Mouse (Mus musculus) CH12.LX (cell line): ENCODE results near the gene Tmem100. TPM values are rescaled to one million over a fixed set of nuclear protein-coding genes. Genes with fewer than 3 reads are reported as not detected.
A peak's percentile ranks its signal among the peaks of the same experiment; 100 is the strongest.

ENCODE experiments used
- DNase-seq: peaks from one replicate; pipeline ENCODE4 v3.0.0-alpha.2; 2013; ENCODE audit errors: extremely low read depth
- H3K27ac ChIP-seq: 2 replicates; pipeline ENCODE4 v1.5.1; 2012; ENCODE audit warnings: low read depth, mild to moderate bottlenecking, control low read depth, moderate library complexity; ENCODE audit not compliant: insufficient read depth
- H3K27me3 ChIP-seq: replicated peaks from 2 replicates; pipeline ENCODE3; 2012; ENCODE audit warnings: inconsistent platforms
- H3K36me3 ChIP-seq, 2 experiments: replicated peaks in 1 of 2; 2 replicates each; pipeline versions ENCODE3 to v1.6.1; 2012; ENCODE audit warnings: inconsistent platforms in 1 of 2, low read length in 1 of 2, mild to moderate bottlenecking in 1 of 2, mixed read lengths in 1 of 2, moderate library complexity in 1 of 2; ENCODE audit not compliant: control insufficient read depth in 1 of 2, insufficient read depth in 1 of 2
- H3K4me1 ChIP-seq, 2 experiments: 2 replicates each; pipeline ENCODE4 v1.6.1; 2012; ENCODE audit warnings: inconsistent platforms in 1 of 2, moderate library complexity in 1 of 2; ENCODE audit not compliant: insufficient read depth in 2 of 2, control insufficient read depth in 1 of 2
- H3K4me2 ChIP-seq: 2 replicates; pipeline ENCODE4 v1.6.1; 2012; ENCODE audit warnings: low read depth, mild to moderate bottlenecking, control low read depth; ENCODE audit not compliant: poor library complexity, insufficient read depth, severe bottlenecking
- H3K4me3 ChIP-seq, 3 experiments: fragments of 150-350 bp in 1 of 3; sonication (generic) in 1 of 3; replicated peaks in 1 of 3; 2 replicates each; pipeline versions ENCODE3 to v1.5.1; 2011 to 2012; ENCODE audit warnings: low read depth in 2 of 3, low read length in 2 of 3, mild to moderate bottlenecking in 2 of 3, moderate library complexity in 2 of 3, control low read depth in 1 of 3, improper control_type of control experiment in 1 of 3, inconsistent platforms in 1 of 3, mixed read lengths in 1 of 3; ENCODE audit not compliant: poor library complexity in 1 of 3
- H3K79me2 ChIP-seq: replicated peaks from 2 replicates; pipeline ENCODE4 v1.6.1; 2012; ENCODE audit warnings: mild to moderate bottlenecking, moderate library complexity; ENCODE audit not compliant: control insufficient read depth, poor library complexity, insufficient read depth, severe bottlenecking; ENCODE audit errors: extremely low read depth
- H3K9ac ChIP-seq: 2 replicates; pipeline ENCODE4 v1.6.1; 2012; ENCODE audit warnings: low read depth, mild to moderate bottlenecking, control low read depth, moderate library complexity; ENCODE audit not compliant: insufficient read depth
- H3K9me3 ChIP-seq: replicated peaks from 2 replicates; pipeline ENCODE3; 2012; ENCODE audit warnings: low read length, inconsistent platforms, mixed read lengths
- BHLHE40 ChIP-seq: IDR thresholded peaks from 2 replicates; pipeline ENCODE4 v1.6.1; 2011; ENCODE audit warnings: mild to moderate bottlenecking, low read depth, low read length, improper control_type of control experiment
- CHD1 ChIP-seq: IDR thresholded peaks from 2 replicates; pipeline ENCODE4 v1.6.1; 2012; ENCODE audit warnings: low read depth, low read length, improper control_type of control experiment, inconsistent platforms
- CHD2 ChIP-seq: IDR thresholded peaks from 2 replicates; pipeline ENCODE4 v1.6.1; 2011; ENCODE audit warnings: low read length, improper control_type of control experiment
- CTCF ChIP-seq, 2 experiments: IDR thresholded peaks in 1 of 2; conservative IDR thresholded peaks in 1 of 2; 2 replicates each; pipeline ENCODE4 v1.5.1; 2011 to 2012; ENCODE audit warnings: low read depth in 2 of 2, low read length in 2 of 2, improper control_type of control experiment in 1 of 2, inconsistent platforms in 1 of 2, mild to moderate bottlenecking in 1 of 2, moderate library complexity in 1 of 2
- E2F4 ChIP-seq: IDR thresholded peaks from 2 replicates; pipeline ENCODE4 v1.6.1; 2011; ENCODE audit warnings: low read depth, low read length, improper control_type of control experiment; ENCODE audit not compliant: insufficient replicate concordance
- ELF1 ChIP-seq: IDR thresholded peaks from 2 replicates; pipeline ENCODE4 v1.6.1; 2014; ENCODE audit warnings: low read depth, mild to moderate bottlenecking, inconsistent platforms, low read length, improper control_type of control experiment
- ETS1 ChIP-seq: conservative IDR thresholded peaks from 2 replicates; pipeline ENCODE4 v1.6.1; 2012; ENCODE audit warnings: low read depth, mild to moderate bottlenecking, inconsistent platforms, low read length, improper control_type of control experiment, moderate library complexity
- GABPA ChIP-seq: IDR thresholded peaks from 2 replicates; pipeline ENCODE4 v1.6.1; 2012; ENCODE audit warnings: low read depth, low read length, improper control_type of control experiment, inconsistent platforms; ENCODE audit not compliant: insufficient replicate concordance
- HCFC1 ChIP-seq: IDR thresholded peaks from 2 replicates; pipeline ENCODE4 v1.6.1; 2012; ENCODE audit warnings: low read depth, mild to moderate bottlenecking, inconsistent platforms, low read length, improper control_type of control experiment
- IRF4 ChIP-seq: IDR thresholded peaks from 2 replicates; pipeline ENCODE4 v1.6.1; 2014; ENCODE audit warnings: low read depth, mild to moderate bottlenecking, inconsistent platforms, low read length, improper control_type of control experiment
- JUND ChIP-seq: conservative IDR thresholded peaks from 2 replicates; pipeline ENCODE4 v1.6.1; 2011; ENCODE audit warnings: low read depth, low read length, improper control_type of control experiment
- MAFK ChIP-seq: IDR thresholded peaks from 2 replicates; pipeline ENCODE4 v1.6.1; 2011; ENCODE audit warnings: low read length, improper control_type of control experiment; ENCODE audit not compliant: insufficient replicate concordance
- MAX ChIP-seq: IDR thresholded peaks from 2 replicates; pipeline ENCODE4 v1.6.1; 2011; ENCODE audit warnings: low read length, improper control_type of control experiment
- MAZ ChIP-seq: IDR thresholded peaks from 2 replicates; pipeline ENCODE4 v1.6.1; 2012; ENCODE audit warnings: low read depth, mild to moderate bottlenecking, inconsistent platforms, low read length, improper control_type of control experiment, moderate library complexity
- MEF2A ChIP-seq: IDR thresholded peaks from 2 replicates; pipeline ENCODE4 v1.6.1; 2014; ENCODE audit warnings: low read depth, mild to moderate bottlenecking, inconsistent platforms, low read length, improper control_type of control experiment, borderline replicate concordance
- MXI1 ChIP-seq: IDR thresholded peaks from 2 replicates; pipeline ENCODE4 v1.6.1; 2011; ENCODE audit warnings: mild to moderate bottlenecking, low read depth, low read length, improper control_type of control experiment
- MYC ChIP-seq: IDR thresholded peaks from 2 replicates; pipeline ENCODE4 v1.6.1; 2011; ENCODE audit warnings: low read depth, mild to moderate bottlenecking, improper control_type of control experiment, low read length
- NRF1 ChIP-seq: IDR thresholded peaks from 2 replicates; pipeline ENCODE4 v1.6.1; 2014; ENCODE audit warnings: low read depth, mild to moderate bottlenecking, inconsistent platforms, low read length, improper control_type of control experiment, moderate library complexity
- PAX5 ChIP-seq: IDR thresholded peaks from 2 replicates; pipeline ENCODE4 v1.6.1; 2012; ENCODE audit warnings: low read length, inconsistent platforms, mixed read lengths
- POLR2AphosphoS2 ChIP-seq: IDR thresholded peaks from 2 replicates; pipeline ENCODE4 v1.6.1; 2011; ENCODE audit warnings: low read depth, low read length, improper control_type of control experiment
- RAD21 ChIP-seq: IDR thresholded peaks from 2 replicates; pipeline ENCODE4 v1.6.1; 2011; ENCODE audit warnings: low read depth, mild to moderate bottlenecking, low read length, improper control_type of control experiment, moderate library complexity
- RCOR1 ChIP-seq: conservative IDR thresholded peaks from 2 replicates; pipeline ENCODE4 v1.6.1; 2012; ENCODE audit warnings: low read depth, mild to moderate bottlenecking, inconsistent platforms, low read length, improper control_type of control experiment
- SMC3 ChIP-seq: IDR thresholded peaks from 2 replicates; pipeline ENCODE4 v1.6.1; 2011; ENCODE audit warnings: low read depth, low read length, improper control_type of control experiment
- TCF12 ChIP-seq: IDR thresholded peaks from 2 replicates; pipeline ENCODE4 v1.6.1; 2014; ENCODE audit warnings: low read depth, mild to moderate bottlenecking, inconsistent platforms, low read length, improper control_type of control experiment
- UBTF ChIP-seq: IDR thresholded peaks from 2 replicates; pipeline ENCODE4 v1.6.1; 2012; ENCODE audit warnings: low read depth, mild to moderate bottlenecking, inconsistent platforms, low read length, improper control_type of control experiment, moderate library complexity
- USF1 ChIP-seq: IDR thresholded peaks from 2 replicates; pipeline ENCODE4 v1.6.1; 2014; ENCODE audit warnings: low read depth, mild to moderate bottlenecking, inconsistent platforms, low read length, improper control_type of control experiment
- ZKSCAN1 ChIP-seq: IDR thresholded peaks from 2 replicates; pipeline ENCODE4 v1.6.1; 2012; ENCODE audit warnings: low read depth, inconsistent platforms, low read length, improper control_type of control experiment, borderline replicate concordance
- dilution Hi-C: fragments of 300-500 bp; cut with MboI; formaldehyde crosslinking; loops from 2 replicates; pipeline ENCODE4 v1.14.3; 2020; ENCODE audit warnings: low sequenced_read_pairs; ENCODE audit not compliant: extremely low pct_unique_long_range_greater_than_20kb, extremely low pct_ligation_motif_present
- in situ Hi-C: fragments of 300-500 bp; cut with MboI; formaldehyde crosslinking; loops from 3 replicates; pipeline ENCODE4 v1.14.3; 2019; ENCODE audit warnings: low sequenced_read_pairs, low pct_ligation_motif_present, low pct_unique_long_range_greater_than_20kb, mixed read lengths
- polyA plus RNA-seq: library from polyadenylated mRNA; unstranded; fragments of >175 nt; gene quantifications from 2 replicates; pipeline ENCODE4 v1.2.1, GENCODE M21; 2012; ENCODE audit warnings: low read depth; ENCODE audit not compliant: insufficient read length
- total RNA-seq, 2 experiments: library from RNA; depleted of rRNA; stranded (reverse); fragments of 300-350 nt in 1 of 2; fragments of >200 nt in 1 of 2; gene quantifications; 2 replicates each; pipeline ENCODE4 v1.2.3; 2012 to 2014

Tmem100 gene
- 0.17 and 0.30 TPM in 2 replicates for total RNA-seq (2012; rRNA removed)
- total RNA-seq (2014; rRNA removed) = 1.0 and 1.2 TPM in 2 replicates
- polyA plus RNA-seq = 3.5 and 3.6 TPM in 2 replicates

DNA sequence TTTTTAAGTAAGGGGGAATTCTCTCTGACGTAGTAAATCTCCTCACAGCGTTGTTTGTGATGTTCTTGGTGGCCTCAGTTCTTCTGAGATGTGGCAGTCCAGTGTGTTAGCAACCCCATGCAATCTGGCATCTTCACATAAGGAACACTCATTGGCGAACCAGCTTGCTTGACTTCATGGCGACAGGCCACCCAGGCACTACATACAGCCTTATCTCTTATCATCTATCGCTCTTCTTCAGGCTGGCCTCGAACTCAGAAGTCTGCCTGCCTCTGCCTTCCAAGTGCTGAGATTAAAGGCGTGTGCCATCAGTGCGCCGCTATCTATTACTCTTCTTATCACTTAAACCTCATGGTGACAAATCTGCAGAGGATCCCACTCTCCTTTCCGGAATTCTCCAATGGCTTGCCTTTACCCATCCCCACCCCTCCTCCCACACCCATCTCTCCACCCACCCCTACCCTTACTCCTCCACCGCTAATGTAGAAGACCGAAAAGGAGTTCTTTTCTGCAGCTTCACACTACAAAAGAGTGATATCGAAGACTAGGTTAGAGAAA, at the start of gene Tmem100:
Gene Tmem100, plus strand, starts transcription at position 508 of the 558 bp plus-strand sequence.
- H3K9me3 ChIP-seq = no peaks in the 10 kb centered on the region
- dilution Hi-C loops = no loop called here
- peaks cover 0 to under 1% of the 10 kb centered on the region in 2 experiments for H3K36me3 ChIP-seq
- no peak for TF ChIP-seq NRF1
- TF ChIP-seq MXI1 = no peak
- TF ChIP-seq PAX5 = no peak
- peak; percentile 12; the same call in 1 of the 2 replicates for TF ChIP-seq MYC
- no peak for TF ChIP-seq MAZ
- no peak for DNase-seq
- no peak within 1 kb of the TSS for H3K27ac ChIP-seq
- peaks cover 6% of the 10 kb centered on the region for H3K27me3 ChIP-seq
- H3K79me2 ChIP-seq = no peaks in the 10 kb centered on the region
- peaks cover 15 to 55% of the 10 kb centered on the region in 2 experiments for H3K4me1 ChIP-seq
- peak within 1 kb of the TSS; percentile 87 for H3K4me2 ChIP-seq
- H3K9ac ChIP-seq = 0 out of 2 replicates have a peak within 1 kb of the TSS, but pooled peaks have one; percentile 9
- in situ Hi-C loops = no loop called here
- H3K4me3 ChIP-seq = peak within 1 kb of the TSS; percentile 8 to 52 (median 47)

GRCm38 (mm10) chr11:89982918-89983317, 47.2 kb upstream of the Tmem100 start:
- no peaks in the 10 kb centered on the region for H3K27me3 ChIP-seq
- TF ChIP-seq TCF12 = no peak
- TF ChIP-seq NRF1 = no peak
- no peak for TF ChIP-seq HCFC1
- TF ChIP-seq CHD2 = no peak
- TF ChIP-seq CHD1 = no peak
- no peak for TF ChIP-seq PAX5
- no peak for TF ChIP-seq ETS1
- TF ChIP-seq MAFK = no peak
- TF ChIP-seq RCOR1 = no peak
- TF ChIP-seq USF1 = no peak
- TF ChIP-seq POLR2AphosphoS2 = no peak
- no peak for TF ChIP-seq ZKSCAN1
- TF ChIP-seq SMC3 = no peak
- TF ChIP-seq MXI1 = no peak
- no peak for TF ChIP-seq MEF2A
- TF ChIP-seq E2F4 = no peak
- TF ChIP-seq RAD21 = peak; percentile 33
- TF ChIP-seq BHLHE40 = peak; percentile 62
- TF ChIP-seq GABPA = no peak
- no peak for TF ChIP-seq UBTF
- TF ChIP-seq JUND = no peak
- TF ChIP-seq MAX = no peak
- no peak for TF ChIP-seq IRF4
- TF ChIP-seq ELF1 = no peak
- peak in 1 of 2 experiments; percentile 36; a peak in 3 of 4 replicates for TF ChIP-seq CTCF (conservative IDR thresholded peaks at IDR 0.05 in 1 of 2, IDR thresholded peaks at IDR 0.05 in 1 of 2; ENCODE audit: low read depth in 2 of 2, low read length in 2 of 2)
- no peak overlapping the region for H3K9ac ChIP-seq
- dilution Hi-C loops = no loop called here
- no peaks in the 10 kb centered on the region for H3K79me2 ChIP-seq
- peaks cover 4% of the 10 kb centered on the region for H3K9me3 ChIP-seq
- DNase-seq = no peak
- H3K27ac ChIP-seq = no peak overlapping the region
- H3K4me3 ChIP-seq = no peak overlapping the region
- in situ Hi-C loops = loop anchor here (25.0 kb wide), 1 partner anchor 629 kb away; no protein-coding TSS in a partner anchor
- H3K4me2 ChIP-seq = no peak overlapping the region
- peaks cover 41 to 75% of the 10 kb centered on the region in 2 experiments for H3K4me1 ChIP-seq
- peaks cover 0 to 17% of the 10 kb centered on the region in 2 experiments for H3K36me3 ChIP-seq
